Mouse (Mus musculus) left cerebral cortex, adult 2 months (tissue): ENCODE measurements at regions not wholly inside any gene's neighbourhood (a gene's known extent, or its start where the extent isn't known, plus 50 kb on each side); places are given as distances from the start of the nearest gene placed in this dataset.
A peak's percentile ranks its signal among the peaks of the same experiment; 100 is the strongest.
"Not testable (repeated sequence)": the region's sequence is repeated elsewhere in the genome, so short reads cannot be mapped to it uniquely, and the experiment has no call there.

Experiments used
- DNase-seq, 2 experiments: peaks; one replicate each; pipeline ENCODE4 v3.0.0; 2021 to 2022; ENCODE audit warnings: low spot score in 2 of 2, mixed read lengths in 1 of 2; ENCODE audit errors: extremely low spot score in 1 of 2
- H3K27ac ChIP-seq: fragments of 200-600 bp; 2 replicates; pipeline ENCODE4 v1.8.1; 2022
- H3K4me3 ChIP-seq: fragments of 200-600 bp; 2 replicates; pipeline ENCODE4 v1.8.1; 2022
- CTCF ChIP-seq: fragments of 200-600 bp; IDR thresholded peaks from 2 replicates; pipeline ENCODE4 v1.8.1; 2022; ENCODE audit warnings: antibody characterized with exemption, mild to moderate bottlenecking, moderate library complexity
- intact Hi-C: fragments of 180-260 bp; cut with DNase I; formaldehyde crosslinking; loops from one replicate; pipeline ENCODE4 v1.15.1; 2025

DNA sequence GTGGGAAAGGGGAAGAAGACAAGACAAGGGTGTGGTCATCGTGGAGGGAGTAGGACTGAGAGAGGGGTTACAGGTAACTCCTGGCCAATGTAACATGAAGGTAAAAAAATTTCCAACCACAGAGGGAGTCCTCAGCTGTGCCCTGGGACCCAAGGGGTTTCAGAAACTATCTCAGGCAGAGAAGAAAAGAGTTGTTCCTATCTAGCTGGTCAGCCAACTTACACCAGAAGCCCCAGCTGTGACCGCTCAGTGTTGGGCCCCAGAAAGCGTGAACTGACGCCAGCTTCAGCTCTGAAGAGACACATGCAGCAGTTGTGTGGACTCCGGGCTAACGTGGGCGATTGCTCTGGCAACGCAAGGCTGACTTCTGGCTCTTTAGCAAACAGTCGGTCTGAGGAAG is 52.2 kb downstream of the Rhob start:
- no peak for TF ChIP-seq CTCF
- Histone ChIP-seq H3K27ac (no peak overlapping the region), H3K4me3 (no peak overlapping the region)
- intact Hi-C loops, result no loop called here
- no peak for DNase-seq

DNA sequence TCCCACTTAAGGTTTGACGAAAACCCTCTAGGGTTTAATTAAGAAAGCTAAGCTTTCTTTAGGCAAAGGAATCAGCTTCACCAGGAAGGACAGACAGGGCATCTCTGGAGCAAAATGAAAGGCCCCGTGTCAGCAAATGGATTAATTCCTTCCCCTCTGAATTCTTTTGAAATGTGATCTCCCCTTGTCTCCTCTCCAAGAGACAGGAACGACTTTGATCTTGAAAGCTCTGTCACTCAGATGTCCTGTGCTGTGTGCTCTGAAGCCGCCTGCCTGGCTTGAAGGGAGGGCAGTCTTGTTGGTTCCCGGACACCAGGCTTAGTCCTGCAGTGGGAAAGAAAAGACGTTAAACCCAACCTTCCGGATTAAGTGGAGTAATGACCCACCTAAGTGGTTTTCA is 52.8 kb downstream of the Rhob start:
- DNase-seq, result no peak
- Histone ChIP-seq H3K4me3 (no peak overlapping the region), H3K27ac (no peak overlapping the region)
- intact Hi-C loops, result no loop called here
- no peak for TF ChIP-seq CTCF

DNA sequence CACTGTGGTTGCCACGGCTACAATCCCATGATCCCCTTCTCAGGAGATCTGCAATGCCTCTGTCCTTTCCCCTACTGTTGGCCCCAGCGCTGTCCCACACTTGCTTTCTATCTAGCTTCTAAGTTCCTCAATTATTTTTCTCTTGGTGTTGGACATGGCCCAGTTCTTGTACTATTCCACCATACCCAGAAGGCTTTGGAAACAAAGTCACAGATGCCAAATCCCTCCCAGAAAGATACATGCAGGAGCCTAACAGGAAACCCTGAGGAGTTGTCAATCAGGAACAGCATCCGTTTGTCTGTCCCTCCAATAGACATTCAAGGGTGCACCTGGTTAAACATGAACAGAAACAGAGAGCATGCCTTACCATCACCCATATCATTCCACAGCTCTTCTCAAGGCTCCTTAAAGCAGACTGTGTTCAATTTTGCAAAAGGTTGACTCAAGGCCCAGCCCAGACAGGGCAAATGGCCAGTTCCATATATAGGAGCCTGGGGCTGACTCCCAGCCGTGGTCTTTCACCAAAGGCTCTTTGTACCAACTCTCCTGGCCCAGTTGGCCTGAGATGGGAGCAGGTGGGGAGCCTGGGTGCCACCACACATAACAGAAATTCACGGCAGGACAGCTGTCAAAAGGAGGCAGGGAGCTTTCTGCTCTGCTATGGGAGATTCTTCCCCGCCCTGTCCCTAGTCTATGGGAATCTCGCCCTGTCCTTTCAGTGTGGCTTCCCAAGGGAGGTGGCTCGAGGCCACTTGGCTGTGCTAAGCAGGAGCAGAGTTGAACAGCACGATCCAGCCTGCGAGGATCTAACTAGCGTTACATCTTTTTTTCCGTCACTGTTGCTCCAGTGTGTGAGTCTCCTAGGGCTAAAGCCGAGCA is 54.6 kb downstream of the Rhob start:
- Histone ChIP-seq H3K4me3 (no peak overlapping the region), H3K27ac (no peak overlapping the region)
- no peak; the same call in 1 of the 2 replicates for TF ChIP-seq CTCF
- intact Hi-C loops, result no loop called here
- DNase-seq, result no peak

DNA sequence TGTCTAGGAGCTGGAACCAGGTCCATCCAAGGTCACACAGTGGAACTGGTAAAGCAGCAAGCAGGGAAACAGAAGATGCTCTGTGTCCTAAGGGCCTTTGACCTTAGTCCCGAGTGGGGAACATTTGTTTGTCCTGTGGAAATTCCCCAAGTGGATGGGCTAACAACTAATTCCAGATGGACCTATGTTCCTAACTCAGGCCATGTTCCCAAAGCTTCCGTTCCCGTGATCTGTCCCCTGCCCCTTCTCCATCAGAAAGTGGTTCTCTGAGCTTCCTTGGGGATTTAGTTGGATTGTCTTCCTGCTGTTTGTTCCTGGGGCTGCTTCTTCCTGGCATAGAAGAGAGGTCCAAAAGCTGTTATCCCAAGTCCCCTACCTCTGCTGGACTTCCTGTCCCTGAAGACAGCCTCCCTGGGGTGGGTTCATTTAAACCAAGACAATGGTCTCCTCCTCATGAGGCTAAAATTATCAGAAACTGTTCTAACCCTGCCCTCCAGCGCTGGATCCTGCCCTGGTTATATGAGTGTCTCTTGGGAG is 55.8 kb downstream of the Rhob start:
- intact Hi-C loops, result no loop called here
- Histone ChIP-seq H3K4me3 (no peak overlapping the region), H3K27ac (peak overlapping the region; percentile 37; the same call in 1 of the 2 replicates)
- no peak for DNase-seq
- no peak for TF ChIP-seq CTCF

DNA sequence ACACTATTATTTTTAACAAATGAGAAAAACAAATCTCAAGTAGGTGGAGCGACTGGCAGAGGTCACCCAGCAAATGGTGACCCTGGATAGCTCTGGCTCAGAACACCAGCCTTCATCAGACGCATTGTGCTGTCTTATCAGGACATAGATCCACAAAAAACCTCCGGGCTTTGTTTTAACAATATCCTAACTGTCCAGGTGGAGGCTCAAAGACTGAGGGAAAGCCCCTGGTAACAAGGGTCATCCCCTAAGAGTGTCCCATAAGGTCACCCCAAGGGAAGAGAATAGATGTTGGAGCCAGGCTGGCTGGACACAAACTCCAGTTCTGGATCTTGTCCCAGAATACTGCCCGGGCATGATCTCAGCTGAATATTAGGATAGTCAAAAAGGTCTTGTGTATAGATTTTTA is 56.6 kb downstream of the Rhob start:
- intact Hi-C loops, result no loop called here
- no peak for DNase-seq
- Histone ChIP-seq H3K4me3 (no peak overlapping the region), H3K27ac (peak overlapping the region; percentile 37; the same call in 1 of the 2 replicates)
- no peak for TF ChIP-seq CTCF

DNA sequence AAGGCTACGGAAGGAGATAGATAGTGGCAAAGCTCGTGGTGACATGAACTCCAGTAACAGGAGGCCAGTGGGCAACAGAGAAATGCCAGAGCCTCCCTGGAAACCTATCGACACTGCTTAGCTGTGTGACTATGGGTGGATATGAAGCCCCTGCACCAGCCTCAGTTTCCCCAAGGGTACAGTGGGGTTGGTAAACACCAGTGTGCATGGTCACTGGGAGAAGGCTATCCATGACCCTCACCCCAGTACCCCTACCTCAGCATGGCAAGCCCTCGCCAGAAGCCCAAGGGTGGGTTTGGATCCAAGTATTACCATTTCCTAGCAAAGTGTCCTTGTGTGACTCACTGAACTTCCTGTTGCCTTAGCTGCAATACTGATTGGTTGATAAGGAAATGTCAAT is 58.5 kb downstream of the Rhob start:
- H3K4me3 ChIP-seq, result no peak overlapping the region
- DNase-seq, result no peak
- TF ChIP-seq CTCF, result no peak
- H3K27ac ChIP-seq, result no peak overlapping the region
- intact Hi-C loops, result no loop called here

DNA sequence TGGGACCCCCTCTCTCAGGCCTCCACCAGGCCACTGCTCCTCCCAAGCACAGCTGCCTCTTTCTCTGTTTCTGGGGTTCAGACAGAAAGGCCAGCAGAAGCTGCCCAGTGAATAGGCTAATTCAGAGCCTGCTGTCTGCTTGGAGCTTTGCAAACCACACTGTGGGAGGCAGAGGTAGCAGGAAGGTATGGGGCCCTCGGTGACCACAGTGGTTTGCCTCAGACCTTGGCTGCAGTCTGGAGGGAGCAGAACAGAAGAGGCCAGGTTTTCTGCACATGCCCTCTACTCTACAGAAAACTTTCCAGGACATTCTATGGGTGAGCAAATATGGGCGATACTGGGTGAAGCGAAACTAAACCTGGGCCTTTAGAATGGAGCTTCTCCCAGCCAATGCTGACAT is 59.4 kb downstream of the Rhob start:
- no peak for TF ChIP-seq CTCF
- DNase-seq, result no peak
- intact Hi-C loops, result no loop called here
- Histone ChIP-seq H3K4me3 (no peak overlapping the region), H3K27ac (no peak overlapping the region)

DNA sequence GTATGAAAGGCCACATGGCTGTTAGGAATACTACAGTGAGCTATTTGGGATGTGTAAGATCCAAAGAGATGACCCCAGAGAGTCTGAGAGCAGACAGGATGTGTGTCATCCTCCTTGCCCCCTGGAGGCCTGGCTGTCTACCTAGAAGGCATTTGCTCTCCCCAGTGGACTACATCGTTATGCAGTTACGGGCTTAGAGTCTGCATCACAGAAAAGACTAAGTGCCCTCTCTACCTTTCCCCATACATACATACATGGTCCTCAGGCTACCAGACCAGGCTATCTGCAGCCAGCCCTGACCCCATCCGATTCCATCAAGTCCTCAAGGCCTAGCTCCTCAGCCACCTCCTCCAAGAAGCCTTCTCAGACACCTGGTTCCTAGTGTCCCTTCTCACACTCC is 59.9 kb downstream of the Rhob start:
- Histone ChIP-seq H3K4me3 (no peak overlapping the region), H3K27ac (no peak overlapping the region)
- TF ChIP-seq CTCF, result no peak
- intact Hi-C loops, result no loop called here
- no peak for DNase-seq

DNA sequence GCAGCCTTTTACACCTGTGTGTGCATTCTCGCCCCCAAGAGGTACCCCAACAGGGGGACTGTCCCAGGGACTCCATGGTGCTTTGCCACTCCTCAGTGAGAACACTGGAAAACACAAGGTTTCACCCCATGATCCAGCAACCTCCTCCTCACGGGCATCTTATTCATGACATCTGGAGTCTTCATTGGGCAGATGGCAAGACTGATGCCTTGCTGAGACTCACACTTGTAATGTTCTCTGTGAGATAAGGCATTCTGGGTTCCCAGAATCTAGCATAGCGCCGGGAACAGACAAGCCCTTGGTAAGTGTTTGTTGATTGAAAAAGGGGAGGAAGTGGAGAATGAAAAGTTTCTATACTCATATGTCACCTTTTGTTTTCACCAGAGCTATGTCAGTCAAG is 60.3 kb downstream of the Rhob start:
- no peak for TF ChIP-seq CTCF
- no peak overlapping the region for H3K27ac ChIP-seq
- intact Hi-C loops, result no loop called here
- no peak for DNase-seq
- no peak overlapping the region for H3K4me3 ChIP-seq

DNA sequence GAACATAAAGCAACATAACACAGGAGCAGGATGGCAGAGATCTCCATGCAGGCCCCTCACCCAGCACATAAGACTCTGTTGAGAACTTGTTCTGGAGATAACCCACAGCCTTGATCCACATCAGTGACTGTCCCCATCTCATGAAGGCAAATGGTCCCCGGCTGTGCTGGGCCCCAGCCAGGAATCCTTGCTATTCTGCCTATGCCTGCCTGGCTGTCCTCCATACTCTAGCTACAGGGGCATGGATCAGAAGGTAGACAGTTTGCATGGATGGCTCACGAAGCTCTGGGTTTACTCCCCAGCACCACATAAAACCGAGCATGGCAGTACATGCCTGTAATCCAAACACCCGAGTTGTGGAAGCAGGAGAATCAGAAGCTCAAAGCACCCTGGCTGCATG is 61.2 kb downstream of the Rhob start:
- Histone ChIP-seq H3K4me3 (no peak overlapping the region), H3K27ac (no peak overlapping the region)
- no peak for DNase-seq
- TF ChIP-seq CTCF, result no peak
- intact Hi-C loops, result no loop called here

DNA sequence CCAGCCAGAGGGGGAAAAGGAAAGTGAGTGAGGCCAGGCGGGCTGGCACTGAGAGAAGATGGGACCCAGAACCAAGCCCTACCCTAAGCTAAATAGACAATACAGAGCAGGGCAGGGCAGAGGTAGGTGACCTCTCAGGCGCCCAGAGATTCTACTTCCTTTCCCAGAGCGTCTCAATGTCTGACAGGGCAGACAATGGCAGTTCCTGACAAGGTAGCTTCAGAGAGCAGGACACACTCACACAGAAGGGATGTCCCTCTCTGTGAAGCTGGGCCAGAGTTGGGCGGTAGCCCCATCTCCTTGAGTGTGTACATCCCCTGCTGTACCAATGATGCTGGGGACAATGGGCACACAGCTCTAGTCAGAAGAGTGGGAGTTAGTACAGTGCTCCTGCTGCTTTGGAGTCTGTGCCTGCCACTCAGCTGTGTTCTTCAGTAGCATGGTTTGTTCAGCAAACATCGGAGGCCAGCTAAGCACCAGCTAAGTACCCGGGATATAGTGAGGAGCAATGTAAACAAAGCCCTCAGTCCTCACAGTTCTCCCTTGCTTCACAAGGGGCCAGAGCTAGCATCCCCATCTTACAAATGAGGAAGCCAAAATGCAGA is 62.7 kb downstream of the Rhob start:
- TF ChIP-seq CTCF, result no peak
- intact Hi-C loops, result no loop called here
- H3K27ac ChIP-seq, result peak overlapping the region; percentile 28; the same call in 1 of the 2 replicates
- no peak for DNase-seq
- no peak overlapping the region for H3K4me3 ChIP-seq

DNA sequence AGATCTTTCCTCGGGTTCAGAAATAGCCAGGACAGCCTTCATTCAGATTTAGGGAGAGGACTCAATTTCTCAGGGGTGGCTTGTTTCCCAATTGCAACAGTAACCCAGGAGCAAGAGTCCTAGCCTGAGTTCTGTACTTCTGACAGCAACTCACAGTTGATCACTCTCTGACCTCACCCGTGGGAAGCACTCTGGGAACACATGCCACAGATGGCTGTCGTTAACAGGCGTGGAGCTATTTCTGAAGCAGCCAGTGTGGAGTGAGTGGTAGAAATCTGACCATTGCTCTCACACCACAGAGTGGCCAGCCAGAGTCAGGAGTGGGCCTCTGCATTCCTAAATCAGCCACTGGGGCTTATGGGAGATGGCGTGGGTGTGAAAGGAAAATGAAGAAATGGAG is 63.3 kb downstream of the Rhob start:
- peak overlapping the region; percentile 28; the same call in 1 of the 2 replicates for H3K27ac ChIP-seq
- intact Hi-C loops, result no loop called here
- DNase-seq, result no peak
- H3K4me3 ChIP-seq, result no peak overlapping the region
- no peak for TF ChIP-seq CTCF

DNA sequence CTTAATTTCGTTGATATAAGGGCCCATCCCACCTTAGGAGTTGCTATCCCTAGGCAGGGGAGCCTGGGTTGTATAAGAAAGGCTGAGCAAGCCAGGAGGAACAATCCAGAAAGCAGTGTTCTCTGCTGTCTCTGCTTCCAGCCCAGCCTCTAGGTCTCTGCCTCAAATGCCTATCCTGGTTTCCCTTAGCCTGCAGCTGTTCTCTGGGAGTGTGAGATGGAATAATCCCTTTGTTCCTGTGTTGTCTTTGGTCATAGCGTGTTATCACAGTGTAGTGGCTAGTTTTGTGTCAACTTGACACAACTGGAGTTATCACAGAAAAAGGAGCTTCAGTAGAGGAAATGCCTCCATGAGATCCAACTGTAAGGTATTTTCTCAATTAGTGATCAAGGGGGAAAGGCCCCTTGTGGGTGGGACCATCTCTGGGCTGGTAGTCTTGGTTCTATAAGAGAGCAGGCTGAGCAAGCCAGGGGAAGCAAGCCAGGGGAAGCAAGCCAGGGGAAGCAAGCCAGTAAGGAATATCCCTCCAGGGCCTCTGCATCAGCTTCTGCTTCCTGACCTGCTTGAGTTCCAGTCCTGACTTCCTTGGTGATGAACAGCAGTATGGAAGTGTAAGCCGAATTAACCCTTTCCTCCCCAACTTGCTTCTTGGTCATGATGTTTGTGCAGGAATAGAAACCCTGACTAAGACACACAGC is 64.0 kb downstream of the Rhob start:
- DNase-seq, intact Hi-C loops, H3K27ac ChIP-seq, H3K4me3 ChIP-seq: not testable (repeated sequence)
